Mouse (Mus musculus): ENCODE data around the gene C87436.
A peak's percentile ranks its signal among the peaks of the same experiment; 100 is the strongest.

C87436 gene

DNA sequence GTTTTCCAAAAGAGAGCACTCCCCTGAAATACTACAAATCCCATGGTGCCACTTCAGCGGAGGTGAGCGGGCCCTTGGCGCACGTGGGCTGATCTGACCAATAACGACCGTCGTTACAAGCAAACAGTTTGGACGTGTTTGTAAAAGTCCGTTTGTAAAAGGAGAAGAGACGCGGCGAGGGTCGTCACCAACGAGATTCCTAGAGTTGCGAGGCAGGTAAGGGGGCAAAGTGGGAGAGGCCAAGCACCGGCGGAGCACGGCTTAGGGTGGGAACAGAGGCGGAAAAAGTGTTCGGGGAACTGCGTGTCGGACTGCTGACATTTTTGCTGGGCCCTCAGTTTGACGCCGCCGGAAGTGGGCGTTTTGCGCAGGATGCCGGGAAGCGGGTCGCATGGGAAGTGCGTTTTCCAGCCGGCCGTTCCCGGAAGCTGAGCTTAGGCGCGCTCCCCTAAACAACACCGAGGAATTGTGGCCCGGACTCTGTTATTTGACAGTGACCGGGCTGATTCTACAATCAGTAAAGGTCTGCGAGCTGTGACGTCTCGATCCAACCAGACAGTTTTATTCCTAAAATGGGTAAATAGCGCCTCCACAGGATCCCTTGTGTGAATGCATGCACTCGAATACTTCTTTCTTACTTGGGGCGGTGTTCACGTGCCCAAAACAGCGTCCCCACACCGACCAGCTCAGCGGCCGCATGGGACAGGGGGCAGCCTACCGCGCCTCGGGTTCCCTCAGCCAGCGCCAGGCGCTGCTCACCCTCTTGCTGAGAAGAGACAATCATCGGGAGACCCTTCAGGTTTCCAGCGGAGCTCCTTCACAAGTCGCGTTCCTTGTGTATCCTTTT lies at the start of gene C87436:
Gene C87436 (plus strand): TSS at position 103 of the 847 bp plus-strand sequence.
- DNase-seq (ENCODE audit: low spot score) = peak; percentile 98

DNA sequence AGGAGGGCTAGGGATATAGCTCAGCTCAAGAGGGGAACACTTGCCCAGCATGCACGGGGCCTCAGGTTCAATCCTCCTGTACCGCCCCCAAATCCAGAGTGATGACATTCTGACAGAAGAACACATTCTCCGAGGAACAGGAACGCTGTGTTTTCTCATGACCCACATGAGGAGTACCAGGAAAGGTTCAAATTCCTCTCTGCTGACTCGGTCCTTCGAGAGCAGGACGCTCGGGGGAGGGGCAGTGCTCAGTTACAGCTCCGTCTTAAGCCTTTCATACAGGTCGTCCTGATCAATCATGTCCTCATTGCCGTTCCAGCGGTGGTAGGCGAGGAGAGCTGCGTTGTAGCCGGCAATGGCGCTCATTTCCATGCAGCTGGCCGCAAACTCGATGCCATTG lies 49.7 kb upstream of the C87436 start:
- no peak for DNase-seq (ENCODE audit: low spot score)

DNA sequence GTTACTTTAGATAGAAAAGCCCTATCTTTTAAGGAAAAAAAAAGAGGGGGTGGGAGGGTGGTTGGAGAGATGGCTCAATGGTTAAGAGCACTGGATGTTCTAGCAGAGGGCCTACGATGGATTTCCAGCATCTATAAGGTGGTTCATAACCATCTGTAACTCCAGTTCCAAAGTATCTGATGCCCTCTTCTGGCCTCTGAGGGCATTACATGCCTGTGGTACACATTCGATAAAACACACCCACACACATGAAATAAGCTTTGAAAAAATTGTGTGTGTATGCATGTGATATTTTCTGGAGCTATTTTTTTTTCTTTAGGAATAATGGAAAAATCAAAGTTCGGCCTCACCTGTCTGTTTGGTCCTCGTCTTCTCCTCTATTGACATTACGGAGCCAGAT lies 46.8 kb upstream of the C87436 start:
- no peak for DNase-seq (ENCODE audit: low spot score)

DNA sequence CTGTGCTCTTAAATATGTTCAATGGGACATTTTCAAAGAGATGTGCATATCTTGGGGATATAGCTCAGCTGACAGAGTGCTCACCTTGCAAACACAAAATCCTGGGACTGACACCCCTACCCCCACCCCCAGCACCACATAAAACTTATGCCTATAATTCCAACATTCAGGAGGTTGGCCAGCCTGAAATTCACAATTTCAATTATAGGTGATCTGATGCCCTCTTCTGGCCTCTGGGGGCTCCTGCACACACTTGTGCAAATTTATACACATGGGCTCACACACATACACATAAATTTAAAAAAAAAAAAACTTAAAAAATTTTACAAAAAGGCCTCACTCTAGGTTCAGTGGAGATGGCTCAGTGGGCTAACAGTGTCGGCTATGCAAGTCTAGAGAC lies 45.0 kb upstream of the C87436 start:
- no peak for DNase-seq (ENCODE audit: low spot score)

DNA sequence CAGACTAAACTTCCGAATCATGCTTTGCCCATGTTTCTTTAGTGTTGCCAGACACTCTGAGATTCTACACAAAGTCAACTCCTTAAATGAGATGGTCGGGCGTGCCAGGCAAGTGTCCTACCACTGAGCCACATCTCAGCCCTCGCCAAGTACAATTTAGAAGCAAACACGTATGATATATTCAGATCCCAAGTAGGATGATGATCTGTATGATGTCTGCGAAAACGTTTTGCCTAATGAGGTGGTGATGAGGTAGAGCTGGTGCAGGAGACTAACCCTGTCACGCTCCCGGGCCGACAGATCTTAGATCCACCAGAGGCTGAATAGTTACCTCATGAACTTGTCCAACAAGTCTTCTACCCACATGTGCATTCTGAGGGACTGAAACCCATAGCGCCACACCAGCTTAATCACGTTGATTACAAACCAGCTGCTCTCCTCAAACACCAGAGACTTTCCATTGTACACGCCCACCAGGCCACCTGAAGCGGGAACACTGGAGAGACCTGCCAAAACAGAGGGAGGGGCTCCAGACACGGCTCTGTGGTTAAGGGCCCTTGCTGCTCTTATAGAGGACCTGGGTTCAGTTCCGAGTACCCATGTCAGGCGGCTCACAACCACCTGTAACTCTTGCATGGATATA lies 44.0 kb upstream of the C87436 start:
- DNase-seq (ENCODE audit: low spot score) = no peak

DNA sequence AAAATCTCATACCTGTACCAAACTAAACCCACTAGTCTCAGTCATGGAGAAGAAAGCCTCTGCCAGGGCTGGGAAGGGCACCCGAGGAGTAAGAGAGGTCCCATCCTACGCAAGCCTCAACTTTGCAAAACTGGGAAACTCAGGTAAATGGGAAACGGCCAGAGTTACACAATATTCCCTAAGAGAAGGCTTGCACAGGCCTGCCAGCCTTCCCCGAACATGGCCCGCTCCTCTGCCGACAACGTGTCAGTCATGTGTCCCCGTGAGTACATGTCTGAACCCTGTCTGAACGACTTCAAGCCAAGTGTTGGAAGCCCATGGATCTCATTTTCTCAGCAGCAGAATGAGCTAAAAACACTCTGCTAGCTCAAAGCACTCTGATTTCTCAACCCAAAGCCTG lies 43.2 kb upstream of the C87436 start:
- no peak for DNase-seq (ENCODE audit: low spot score)

DNA sequence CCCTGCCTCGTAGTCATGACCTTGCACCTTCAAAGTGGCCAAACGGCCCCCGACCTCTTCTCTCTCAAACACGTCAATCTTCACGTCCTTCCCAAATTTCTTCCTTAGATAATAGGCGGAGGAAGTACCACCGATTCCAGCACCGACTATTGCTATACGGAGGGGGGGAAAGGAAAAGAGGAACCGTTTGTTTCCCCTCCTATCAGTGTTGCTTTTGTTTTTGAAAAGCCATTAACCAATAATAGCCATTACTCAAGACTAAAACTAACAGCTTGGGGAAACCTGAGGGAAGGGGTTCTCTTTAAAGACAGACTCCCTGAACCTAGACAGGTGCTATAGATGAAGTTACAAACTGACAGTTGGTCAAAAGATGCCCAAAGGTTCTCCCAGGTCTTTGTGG lies 42.2 kb upstream of the C87436 start:
- DNase-seq (ENCODE audit: low spot score) = no peak

DNA sequence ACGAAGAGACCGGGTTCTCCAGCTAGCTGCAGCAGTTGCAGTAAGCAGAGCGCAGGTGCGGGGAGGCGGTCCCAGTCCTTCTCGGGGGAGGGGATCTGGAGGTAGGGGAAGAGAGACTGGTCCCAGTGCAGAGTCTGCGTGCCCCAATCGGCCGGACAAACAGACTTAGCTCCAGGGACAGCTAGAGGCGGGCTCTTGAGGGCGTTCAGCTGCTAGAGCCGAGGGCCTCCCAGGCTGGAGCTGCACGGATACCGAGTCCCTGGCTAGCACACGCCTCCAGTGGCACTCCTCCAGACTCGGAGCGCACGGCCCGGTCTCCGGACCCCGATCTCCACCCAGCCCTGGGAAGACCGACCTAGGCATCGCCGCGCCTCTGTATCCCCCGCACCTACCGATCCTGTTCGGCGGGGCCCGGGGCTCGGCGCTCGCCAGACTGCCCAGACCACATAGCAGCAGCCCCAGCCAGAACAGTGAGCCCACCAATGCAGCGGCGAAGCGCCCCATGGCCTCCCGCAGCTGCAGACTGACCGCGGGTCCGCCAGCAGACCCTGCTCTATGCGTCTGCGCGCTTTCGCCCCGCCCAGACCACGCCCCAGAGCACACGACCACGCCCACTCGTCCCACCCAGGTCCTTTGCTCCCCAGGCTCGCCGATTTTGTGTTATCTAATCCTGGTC lies 41.5 kb upstream of the C87436 start, which contains the start of gene Pcyox1:
Gene Pcyox1 (minus strand): TSS at position 574 of the 676 bp plus-strand sequence.
- peak; percentile 88 for DNase-seq (ENCODE audit: low spot score)

DNA sequence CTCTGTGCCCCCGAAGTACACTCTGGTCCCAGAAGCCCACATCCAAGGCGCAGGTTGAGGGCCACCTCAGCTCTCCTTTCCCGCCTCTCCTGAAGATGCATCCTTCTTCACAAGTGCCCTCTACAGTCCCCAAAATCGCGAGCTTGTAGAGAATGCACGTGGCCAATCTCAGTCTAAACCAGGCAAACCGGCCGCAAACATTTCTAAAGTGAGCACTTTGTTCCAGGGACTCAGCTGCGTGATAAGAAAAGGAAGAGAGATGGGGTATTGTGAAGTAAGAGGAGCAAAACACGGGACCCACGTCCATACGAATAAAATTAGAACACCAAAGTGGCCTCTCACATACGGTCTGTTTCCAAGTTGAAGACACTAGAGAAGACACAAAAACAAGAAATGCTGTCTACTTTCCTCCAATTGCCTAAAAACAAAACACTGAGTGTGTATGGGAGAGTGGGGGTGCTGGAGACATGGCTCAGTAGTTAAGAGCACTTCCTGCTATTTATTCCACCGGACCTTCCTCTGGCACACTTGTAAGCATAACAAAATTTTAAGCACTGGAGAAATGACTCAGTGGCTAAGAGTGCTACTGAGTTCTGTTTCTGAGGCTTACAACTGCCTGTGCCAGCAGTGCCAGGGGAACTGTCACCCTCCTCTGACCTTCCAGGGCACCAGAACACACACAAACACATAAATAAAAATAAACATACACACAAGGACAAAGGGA lies 40.8 kb upstream of the C87436 start:
- peak; percentile 59 for DNase-seq (ENCODE audit: low spot score)

DNA sequence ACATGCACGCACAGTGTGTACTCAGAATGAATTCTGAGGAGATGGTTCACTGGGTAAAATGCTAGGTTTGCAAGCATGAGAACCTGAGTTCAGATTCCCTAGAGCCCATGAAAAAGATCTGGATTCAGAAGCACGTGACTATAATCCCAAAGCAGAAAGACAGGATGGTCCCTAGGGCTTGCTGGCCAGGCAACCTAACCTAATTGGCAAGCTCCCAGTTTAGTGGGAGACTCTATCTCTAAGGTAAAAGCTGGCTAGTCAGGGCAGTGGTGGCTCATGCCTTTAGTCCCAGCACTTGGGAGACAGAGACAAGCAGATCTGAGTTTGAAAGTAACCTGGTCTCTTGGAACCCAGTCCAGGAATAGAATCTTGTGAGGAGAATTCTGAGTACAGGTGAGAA lies 39.2 kb upstream of the C87436 start:
- DNase-seq (ENCODE audit: low spot score) = peak; percentile 62

DNA sequence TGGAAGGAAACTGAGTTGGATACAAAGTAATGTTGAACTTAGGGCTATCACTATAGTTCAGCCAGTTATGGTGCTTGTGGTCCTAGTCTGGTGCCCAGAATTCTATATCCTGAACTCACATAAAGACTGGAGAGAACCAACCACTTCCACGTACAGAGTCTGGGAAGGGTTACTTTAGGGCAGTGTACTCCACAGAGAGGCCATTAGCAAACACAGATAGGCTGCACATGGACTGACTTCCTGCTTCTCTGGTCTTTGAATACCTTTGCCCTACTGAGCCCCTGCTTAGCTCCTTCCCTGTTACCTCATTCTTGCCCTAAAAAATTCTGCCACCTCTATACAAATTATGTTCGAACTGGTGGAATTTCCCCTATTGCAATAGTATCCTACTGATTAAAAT lies 38.2 kb upstream of the C87436 start:
- DNase-seq (ENCODE audit: low spot score) = peak; percentile 51

DNA sequence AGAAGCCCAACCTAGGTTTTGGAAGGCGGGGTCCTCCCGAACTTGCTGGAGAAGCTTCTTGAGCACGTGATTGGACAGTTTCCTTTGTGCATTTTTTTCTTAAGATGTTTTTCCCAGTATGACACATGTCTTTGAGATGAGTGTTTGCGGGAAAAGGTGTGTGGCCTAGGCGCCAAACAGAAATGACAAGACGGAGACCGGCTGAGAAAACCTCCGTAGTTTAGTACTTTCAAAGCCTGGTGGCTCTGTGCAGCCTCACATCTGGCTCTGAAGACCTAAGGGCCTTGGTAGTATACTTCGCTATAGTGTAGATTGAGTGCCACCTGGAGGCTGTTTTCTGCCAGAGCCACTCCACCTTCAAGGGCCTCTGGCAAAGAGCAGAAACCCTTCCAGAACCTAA lies 37.2 kb upstream of the C87436 start:
- peak; percentile 91 for DNase-seq (ENCODE audit: low spot score)

DNA sequence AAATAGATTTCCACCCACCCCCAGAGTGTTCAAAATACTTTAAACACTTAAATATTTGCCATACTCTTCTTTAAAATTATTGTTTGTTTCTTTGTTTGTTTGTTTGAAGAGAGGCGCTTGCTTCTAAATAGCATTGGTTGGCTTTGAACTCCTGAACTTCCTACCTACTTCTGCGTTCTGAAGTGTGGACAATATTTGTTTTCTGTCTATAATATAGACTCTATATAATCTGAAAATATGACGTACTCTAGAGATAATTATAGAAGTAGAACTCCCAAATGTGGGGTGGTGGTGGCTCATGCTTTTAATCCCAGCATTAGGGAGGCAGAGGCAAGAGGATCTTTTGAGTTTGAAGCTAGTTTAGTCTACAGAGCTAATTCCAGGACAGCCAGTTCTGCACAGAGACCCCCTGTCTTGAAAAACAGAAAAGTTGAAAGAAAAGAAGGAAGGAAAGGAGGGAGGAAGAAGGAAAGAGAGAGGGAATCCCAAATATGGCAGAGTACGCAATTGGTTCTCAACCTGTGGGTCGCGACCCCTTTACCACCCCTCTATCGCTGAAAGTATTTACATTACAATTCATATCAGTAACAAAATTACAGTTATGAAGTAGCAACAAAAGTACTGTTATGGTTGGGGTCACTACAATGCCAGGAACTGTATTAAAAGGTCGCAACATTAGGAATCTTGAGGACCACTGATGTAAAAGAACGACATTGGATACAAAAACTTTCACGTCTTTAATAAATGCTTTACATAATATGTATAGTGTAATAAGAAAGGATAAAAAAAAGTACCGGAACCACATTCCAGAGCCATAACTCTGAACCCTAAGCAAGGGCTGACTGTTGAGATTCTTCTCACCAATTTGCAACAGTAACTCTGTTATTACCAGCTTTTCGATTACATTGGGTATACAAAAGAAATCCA lies 35.2 kb upstream of the C87436 start:
- DNase-seq (ENCODE audit: low spot score) = no peak

DNA sequence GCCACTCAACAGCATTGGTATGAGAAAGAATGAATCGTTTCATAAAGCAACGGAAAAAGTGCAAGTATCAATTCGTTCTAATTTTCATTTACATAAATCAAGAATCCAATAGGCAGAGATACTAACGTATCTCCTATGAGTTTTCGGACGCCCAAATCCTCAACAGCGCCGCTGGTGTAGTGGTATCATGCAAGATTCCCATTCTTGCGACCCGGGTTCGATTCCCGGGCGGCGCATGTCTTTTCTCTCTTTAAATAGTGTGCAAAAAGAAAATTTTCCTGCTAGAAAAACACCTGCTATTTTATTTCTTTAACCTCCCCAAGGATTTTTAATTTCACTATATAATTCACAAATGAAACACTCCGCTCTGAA lies 34.5 kb upstream of the C87436 start:
- DNase-seq (ENCODE audit: low spot score) = peak; percentile 94

DNA sequence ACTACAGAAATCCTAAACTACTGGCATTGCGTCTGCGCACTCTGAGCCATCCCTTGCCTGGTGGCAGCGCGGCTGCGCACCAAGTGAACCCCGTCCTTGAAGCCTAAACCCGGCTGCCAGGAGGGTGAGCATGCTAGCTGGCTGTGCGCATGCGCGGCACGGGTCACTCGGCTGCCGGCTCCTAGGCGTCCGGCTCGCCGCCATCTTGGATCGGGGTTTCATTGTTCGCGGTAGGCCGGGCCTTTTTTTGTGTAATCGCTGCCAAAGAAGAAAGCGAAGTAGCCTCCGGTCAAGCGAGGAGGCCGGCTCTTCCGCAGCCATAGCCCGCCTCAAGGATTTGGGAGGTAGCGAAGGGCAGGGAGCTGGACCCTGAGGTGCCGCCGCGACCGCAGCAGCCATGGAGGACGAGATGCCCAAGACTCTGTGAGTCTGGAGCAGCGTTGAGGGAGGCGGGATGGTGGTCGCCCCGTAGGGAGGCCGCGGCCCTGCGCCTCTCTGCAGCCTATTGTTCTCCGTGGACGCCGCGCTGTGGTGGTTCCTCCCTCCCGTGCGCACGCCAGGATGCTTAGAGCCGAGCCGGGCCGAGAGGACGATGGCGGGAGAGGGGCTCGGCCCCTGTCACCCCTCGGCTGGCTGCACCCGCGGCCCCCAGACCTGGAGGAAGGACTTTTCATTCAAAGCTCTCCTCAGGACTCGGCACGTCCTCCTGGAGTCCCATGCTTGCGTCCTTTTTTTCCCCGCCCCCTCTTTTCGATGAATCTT lies 33.9 kb upstream of the C87436 start, which contains the start of gene Tia1:
Gene Tia1 (plus strand): TSS at position 120 of the 762 bp plus-strand sequence.
- DNase-seq (ENCODE audit: low spot score) = peak; percentile 100

DNA sequence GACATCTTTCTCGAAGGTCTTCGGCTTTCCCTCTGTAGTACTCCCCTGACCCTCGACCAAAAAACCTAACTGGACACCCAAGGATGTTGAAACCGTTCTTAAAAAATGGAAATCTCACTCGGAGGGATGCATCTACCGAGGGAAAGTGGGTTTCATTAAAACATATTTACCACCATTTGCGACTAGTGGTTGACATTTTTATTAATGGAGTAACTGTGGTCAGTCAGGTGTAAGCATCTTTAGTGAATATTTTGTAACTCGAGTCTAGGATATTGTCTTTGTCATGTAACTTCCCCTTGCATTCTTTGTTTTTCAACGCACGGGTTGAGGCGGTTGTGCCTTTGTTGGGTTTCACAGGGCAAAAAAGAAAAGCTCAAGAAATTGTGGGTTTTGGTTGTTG lies 33.2 kb upstream of the C87436 start:
- DNase-seq (ENCODE audit: low spot score) = peak; percentile 60

DNA sequence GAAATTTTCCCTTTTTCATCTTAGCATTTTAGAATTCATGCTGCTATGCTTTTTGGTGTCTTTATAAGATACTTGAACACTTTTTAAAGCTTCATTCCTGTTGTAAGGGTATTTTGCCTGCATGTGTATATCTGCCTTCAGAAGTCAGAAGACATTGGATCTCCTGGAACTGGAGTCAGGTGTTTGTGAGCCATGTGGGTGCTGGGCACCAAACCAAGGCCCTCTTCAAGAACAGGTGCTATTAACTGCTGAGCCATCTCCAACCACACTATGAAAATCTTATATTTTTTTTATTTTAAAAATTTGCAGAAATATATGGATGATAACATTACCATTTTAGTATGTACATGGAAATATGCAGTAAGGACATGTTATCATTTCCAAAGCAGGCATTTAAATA lies 31.9 kb upstream of the C87436 start:
- no peak for DNase-seq (ENCODE audit: low spot score)

DNA sequence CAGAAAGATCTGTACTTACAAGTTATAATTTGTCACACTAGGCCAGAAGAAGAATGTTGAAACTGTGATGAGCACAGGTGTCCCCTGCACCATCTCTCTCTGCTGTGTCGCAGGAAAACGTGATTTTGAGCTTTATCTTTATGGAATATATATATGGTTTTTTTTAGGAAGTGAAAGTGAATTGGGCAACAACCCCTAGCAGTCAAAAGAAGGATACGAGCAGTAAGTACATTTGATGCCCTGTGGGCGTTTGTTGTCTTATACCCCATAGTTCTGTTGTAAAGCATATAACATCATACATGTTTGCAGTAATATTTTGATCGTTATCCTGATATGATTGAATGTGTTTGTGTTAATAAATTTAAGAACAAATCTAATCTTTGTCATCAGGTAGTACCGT lies 19.5 kb upstream of the C87436 start:
- no peak for DNase-seq (ENCODE audit: low spot score)

DNA sequence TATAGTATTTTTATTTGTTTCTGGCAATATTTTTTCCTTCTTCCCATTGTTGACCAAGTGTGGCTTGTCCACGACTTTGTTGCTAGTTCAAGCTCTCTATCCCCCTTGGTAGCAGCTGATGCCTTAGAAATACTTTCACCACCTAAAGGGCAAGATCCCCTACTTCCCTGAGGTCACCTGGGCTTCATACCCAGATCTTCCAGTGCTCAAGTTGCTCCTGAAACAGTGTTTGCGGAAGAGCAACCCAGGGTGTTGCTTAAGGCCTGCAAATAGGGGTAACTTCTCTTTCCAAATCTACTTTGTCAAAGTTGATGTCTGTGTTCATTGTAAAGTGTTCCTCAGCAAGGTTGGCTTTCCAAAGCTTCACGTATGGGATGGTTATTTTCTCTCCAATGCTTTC lies 18.9 kb upstream of the C87436 start:
- no peak for DNase-seq (ENCODE audit: low spot score)

DNA sequence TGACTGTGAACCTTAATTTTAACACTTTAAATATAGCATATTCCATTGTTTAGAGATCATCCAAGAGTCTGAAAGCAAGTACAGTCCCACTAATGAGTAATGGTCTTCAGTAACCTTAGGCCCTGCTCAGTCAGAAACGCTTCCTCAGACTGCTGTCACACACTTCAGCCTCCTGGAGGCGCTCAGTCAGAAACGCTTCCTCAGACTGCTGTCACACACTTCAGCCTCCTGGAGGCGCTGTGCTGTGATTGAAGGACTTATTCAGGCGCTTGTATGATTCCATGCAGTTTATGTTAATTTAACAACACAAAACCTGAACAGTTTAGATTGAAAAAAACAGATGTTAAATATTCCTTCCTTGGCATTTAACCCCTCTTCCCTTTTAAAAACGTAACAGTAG lies 17.7 kb upstream of the C87436 start:
- DNase-seq (ENCODE audit: low spot score) = no peak
